Mouse (Mus musculus): Measurements from ENCODE around the gene Zfp113. TPM values are rescaled to one million over a fixed set of nuclear protein-coding genes. Genes with fewer than 3 reads are reported as not detected.

Gene Zfp113
- total and polyA plus RNA-seq, 3 experiments = 4.4 to 7.0 (median 5.8) TPM

Other genes starting within 250 kb of the Zfp113 start
Only the 20 nearest of the 22 such genes appear.
- gene Azgp1, start 174.2 kb downstream of the Zfp113 start, total RNA-seq (2012; rRNA removed) = not detected in 2 replicates
- not detected in 2 replicates for gene Azgp1, start 174.2 kb downstream of the Zfp113 start, total RNA-seq (2014; rRNA removed)
- gene Azgp1, start 174.2 kb downstream of the Zfp113 start, polyA plus RNA-seq (2012; ENCODE audit: insufficient read length, low read depth) = not detected in 2 replicates
- not detected in 2 replicates for gene Smok3a, start 134.5 kb downstream of the Zfp113 start, total RNA-seq (2012; rRNA removed)
- not detected in 2 replicates for gene Smok3a, start 134.5 kb downstream of the Zfp113 start, total RNA-seq (2014; rRNA removed)
- gene Smok3a, start 134.5 kb downstream of the Zfp113 start, polyA plus RNA-seq (2012; ENCODE audit: insufficient read length, low read depth) = not detected in 2 replicates
- gene Smok3b, start 134.3 kb downstream of the Zfp113 start, total RNA-seq (2012; rRNA removed) = not detected in 2 replicates
- gene Smok3b, start 134.3 kb downstream of the Zfp113 start, total RNA-seq (2014; rRNA removed) = not detected in 2 replicates
- gene Smok3b, start 134.3 kb downstream of the Zfp113 start, polyA plus RNA-seq (2012; ENCODE audit: insufficient read length, low read depth) = not detected in 2 replicates
- not detected in 2 replicates for gene Smok3c, start 102.5 kb downstream of the Zfp113 start, total RNA-seq (2012; rRNA removed)
- not detected in 2 replicates for gene Smok3c, start 102.5 kb downstream of the Zfp113 start, total RNA-seq (2014; rRNA removed)
- gene Smok3c, start 102.5 kb downstream of the Zfp113 start, polyA plus RNA-seq (2012; ENCODE audit: insufficient read length, low read depth) = not detected in 2 replicates
- gene Zkscan1, start 70.7 kb downstream of the Zfp113 start, total RNA-seq (2012; rRNA removed) = 9.5 and 10.5 TPM in 2 replicates
- 10.7 and 12.0 TPM in 2 replicates for gene Zkscan1, start 70.7 kb downstream of the Zfp113 start, total RNA-seq (2014; rRNA removed)
- 8.9 and 9.2 TPM in 2 replicates for gene Zkscan1, start 70.7 kb downstream of the Zfp113 start, polyA plus RNA-seq (2012; ENCODE audit: insufficient read length, low read depth)
- 9.0 and 10.8 TPM in 2 replicates for gene Zscan21, start 38.8 kb downstream of the Zfp113 start, total RNA-seq (2012; rRNA removed)
- gene Zscan21, start 38.8 kb downstream of the Zfp113 start, total RNA-seq (2014; rRNA removed) = 9.0 and 9.6 TPM in 2 replicates
- 12.1 and 13.6 TPM in 2 replicates for gene Zscan21, start 38.8 kb downstream of the Zfp113 start, polyA plus RNA-seq (2012; ENCODE audit: insufficient read length, low read depth)
- 78.4 and 80.6 TPM in 2 replicates for gene Cops6, start 5.3 kb upstream of the Zfp113 start, total RNA-seq (2012; rRNA removed)
- 86.4 and 88.4 TPM in 2 replicates for gene Cops6, start 5.3 kb upstream of the Zfp113 start, total RNA-seq (2014; rRNA removed)
- 205 and 210 TPM in 2 replicates for gene Cops6, start 5.3 kb upstream of the Zfp113 start, polyA plus RNA-seq (2012; ENCODE audit: insufficient read length, low read depth)
- gene Ap4m1, start 16.3 kb upstream of the Zfp113 start, total RNA-seq (2012; rRNA removed) = 16.7 and 17.4 TPM in 2 replicates
- 20.4 and 21.5 TPM in 2 replicates for gene Ap4m1, start 16.3 kb upstream of the Zfp113 start, total RNA-seq (2014; rRNA removed)
- gene Ap4m1, start 16.3 kb upstream of the Zfp113 start, polyA plus RNA-seq (2012; ENCODE audit: insufficient read length, low read depth) = 26.3 and 27.5 TPM in 2 replicates
- 146 and 193 TPM in 2 replicates for gene Mcm7, start 16.7 kb upstream of the Zfp113 start, total RNA-seq (2012; rRNA removed)
- 206 and 209 TPM in 2 replicates for gene Mcm7, start 16.7 kb upstream of the Zfp113 start, total RNA-seq (2014; rRNA removed)
- 267 and 277 TPM in 2 replicates for gene Mcm7, start 16.7 kb upstream of the Zfp113 start, polyA plus RNA-seq (2012; ENCODE audit: insufficient read length, low read depth)
- 60.9 and 62.1 TPM in 2 replicates for gene Taf6, start 31.7 kb upstream of the Zfp113 start, total RNA-seq (2012; rRNA removed)
- gene Taf6, start 31.7 kb upstream of the Zfp113 start, total RNA-seq (2014; rRNA removed) = 59.8 and 60.2 TPM in 2 replicates
- gene Taf6, start 31.7 kb upstream of the Zfp113 start, polyA plus RNA-seq (2012; ENCODE audit: insufficient read length, low read depth) = 56.8 and 61.5 TPM in 2 replicates
- 19.2 and 22.5 TPM in 2 replicates for gene Cnpy4, start 31.7 kb upstream of the Zfp113 start, total RNA-seq (2012; rRNA removed)
- 21.6 and 26.7 TPM in 2 replicates for gene Cnpy4, start 31.7 kb upstream of the Zfp113 start, total RNA-seq (2014; rRNA removed)
- gene Cnpy4, start 31.7 kb upstream of the Zfp113 start, polyA plus RNA-seq (2012; ENCODE audit: insufficient read length, low read depth) = 24.9 and 31.0 TPM in 2 replicates
- 0.84 and 1.4 TPM in 2 replicates for gene Mblac1, start 38.6 kb upstream of the Zfp113 start, total RNA-seq (2012; rRNA removed)
- gene Mblac1, start 38.6 kb upstream of the Zfp113 start, total RNA-seq (2014; rRNA removed) = 0.17 TPM in 1 of 2 replicates, not detected in the other
- gene Mblac1, start 38.6 kb upstream of the Zfp113 start, polyA plus RNA-seq (2012; ENCODE audit: insufficient read length, low read depth) = 0.31 and 0.41 TPM in 2 replicates
- gene Nxpe5, start 70.2 kb upstream of the Zfp113 start, total RNA-seq (2012; rRNA removed) = not detected in 2 replicates
- not detected in 2 replicates for gene Nxpe5, start 70.2 kb upstream of the Zfp113 start, total RNA-seq (2014; rRNA removed)
- not detected in 2 replicates for gene Nxpe5, start 70.2 kb upstream of the Zfp113 start, polyA plus RNA-seq (2012; ENCODE audit: insufficient read length, low read depth)
- 42.0 and 44.0 TPM in 2 replicates for gene Lamtor4, start 99.7 kb upstream of the Zfp113 start, total RNA-seq (2012; rRNA removed)
- gene Lamtor4, start 99.7 kb upstream of the Zfp113 start, total RNA-seq (2014; rRNA removed) = 40.1 and 40.3 TPM in 2 replicates
- gene Lamtor4, start 99.7 kb upstream of the Zfp113 start, polyA plus RNA-seq (2012; ENCODE audit: insufficient read length, low read depth) = 24.5 and 35.5 TPM in 2 replicates
- 11.2 and 15.9 TPM in 2 replicates for gene BC037034, start 108.3 kb upstream of the Zfp113 start, total RNA-seq (2012; rRNA removed)
- gene BC037034, start 108.3 kb upstream of the Zfp113 start, total RNA-seq (2014; rRNA removed) = 4.4 and 4.5 TPM in 2 replicates
- gene BC037034, start 108.3 kb upstream of the Zfp113 start, polyA plus RNA-seq (2012; ENCODE audit: insufficient read length, low read depth) = 15.4 and 15.6 TPM in 2 replicates
- 0.21 and 0.25 TPM in 2 replicates for gene Gal3st4, start 117.1 kb upstream of the Zfp113 start, total RNA-seq (2012; rRNA removed)
- not detected in 2 replicates for gene Gal3st4, start 117.1 kb upstream of the Zfp113 start, total RNA-seq (2014; rRNA removed)
- gene Gal3st4, start 117.1 kb upstream of the Zfp113 start, polyA plus RNA-seq (2012; ENCODE audit: insufficient read length, low read depth) = not detected in 2 replicates
- not detected in 2 replicates for gene Gm43720, start 124.2 kb upstream of the Zfp113 start, total RNA-seq (2012; rRNA removed)
- not detected in 2 replicates for gene Gm43720, start 124.2 kb upstream of the Zfp113 start, total RNA-seq (2014; rRNA removed)
- not detected in 2 replicates for gene Gm43720, start 124.2 kb upstream of the Zfp113 start, polyA plus RNA-seq (2012; ENCODE audit: insufficient read length, low read depth)
- gene Gpc2, start 124.3 kb upstream of the Zfp113 start, total RNA-seq (2012; rRNA removed) = not detected in 2 replicates
- gene Gpc2, start 124.3 kb upstream of the Zfp113 start, total RNA-seq (2014; rRNA removed) = not detected in 2 replicates
- not detected in 2 replicates for gene Gpc2, start 124.3 kb upstream of the Zfp113 start, polyA plus RNA-seq (2012; ENCODE audit: insufficient read length, low read depth)
- not detected in 2 replicates for gene Stag3, start 124.5 kb upstream of the Zfp113 start, total RNA-seq (2012; rRNA removed)
- not detected in 2 replicates for gene Stag3, start 124.5 kb upstream of the Zfp113 start, total RNA-seq (2014; rRNA removed)
- not detected in 2 replicates for gene Stag3, start 124.5 kb upstream of the Zfp113 start, polyA plus RNA-seq (2012; ENCODE audit: insufficient read length, low read depth)
- 0.21 TPM in 1 of 2 replicates, not detected in the other for gene Pvrig, start 186.2 kb upstream of the Zfp113 start, total RNA-seq (2012; rRNA removed)
- gene Pvrig, start 186.2 kb upstream of the Zfp113 start, total RNA-seq (2014; rRNA removed) = 0.23 and 0.87 TPM in 2 replicates
- 0.45 and 0.50 TPM in 2 replicates for gene Pvrig, start 186.2 kb upstream of the Zfp113 start, polyA plus RNA-seq (2012; ENCODE audit: insufficient read length, low read depth)